Mouse (Mus musculus) small intestine, adult 2 months (tissue): ENCODE measurements at regions not wholly inside any gene's neighbourhood (a gene's known extent, or its start where the extent isn't known, plus 50 kb on each side); places are given as distances from the start of the nearest gene placed in this dataset.

Experiments used
- CTCF ChIP-seq: fragments of 200-500 bp; IDR thresholded peaks from 2 replicates; pipeline ENCODE4 v1.5.1; 2012; ENCODE audit warnings: low read depth, mild to moderate bottlenecking, control low read depth, inconsistent platforms, low read length, moderate library complexity, mixed read lengths; ENCODE audit not compliant: insufficient replicate concordance, insufficient read length; ENCODE audit errors: extremely low read depth
- POLR2A ChIP-seq: fragments of 200-500 bp; IDR thresholded peaks from 2 replicates; pipeline ENCODE4 v1.6.1; 2012; ENCODE audit warnings: low read depth, mild to moderate bottlenecking, control low read depth, inconsistent platforms, low read length, moderate library complexity

- TF ChIP-seq CTCF (no peak), POLR2A (no peak)
Observed at GRCm38 (mm10) chr13:83740101-83740500, 236.3 kb downstream of the Mef2c start.
